In genomic region chr4:114405682-114406354, GRCm38 (mm10) we compare ENCODE assay signal across 8 mouse cellular contexts. TPM values are rescaled to one million over a fixed set of nuclear protein-coding genes. Genes with fewer than 3 reads are reported as not detected.
DNase-seq lines count a peak whose midpoint lies in the region; ATAC-seq and TF ChIP-seq lines count a peak whose summit lies in the region.

No protein-coding gene starts in this region.

- peaks cover 7% of the 10 kb centered on the region; the same call in 1 of the 2 replicates for H3K4me1 ChIP-seq in brown adipose tissue, adult 24 weeks (ENCODE audit: control insufficient read depth, insufficient read depth, insufficient read length, low read length)
- H3K4me1 ChIP-seq in heart, embryonic 11.5 days (ENCODE audit: control insufficient read depth, insufficient read depth, low read length): peaks cover 12% of the 10 kb centered on the region
- H3K4me1 ChIP-seq in kidney, embryonic 15.5 days: peaks cover 65% of the 10 kb centered on the region
- H3K4me1 ChIP-seq in limb, embryonic 14.5 days (ENCODE audit: control insufficient read depth, insufficient read depth, low read length): peaks cover 22% of the 10 kb centered on the region
- H3K4me1 ChIP-seq in midbrain, embryonic 16.5 days (ENCODE audit: control insufficient read depth, insufficient read depth, low read length): peaks cover 12% of the 10 kb centered on the region

- H3K9me3 ChIP-seq in heart, embryonic 11.5 days (replicated peaks; ENCODE audit: control insufficient read depth, low read length): no peaks in the 10 kb centered on the region
- H3K9me3 ChIP-seq in kidney, embryonic 15.5 days (replicated peaks): no peaks in the 10 kb centered on the region
- H3K9me3 ChIP-seq in limb, embryonic 14.5 days (ENCODE audit: control insufficient read depth, low read length): no peaks in the 10 kb centered on the region
- H3K9me3 ChIP-seq in midbrain, embryonic 16.5 days (replicated peaks; ENCODE audit: control insufficient read depth, low read length, poor library complexity, severe bottlenecking): no peaks in the 10 kb centered on the region

- 0 out of 2 replicates have a peak, but pooled peaks have one; percentile 11 for TF ChIP-seq POLR2A in limb, embryonic 14.5 days (IDR thresholded peaks at IDR 0.05; ENCODE audit: borderline replicate concordance, extremely low read depth, insufficient read depth, insufficient read length)

- peaks cover 72% of the 10 kb centered on the region for H3K27me3 ChIP-seq in heart, embryonic 11.5 days (ENCODE audit: control insufficient read depth, insufficient read depth, low read length)
- H3K27me3 ChIP-seq in kidney, embryonic 15.5 days: peaks cover 46% of the 10 kb centered on the region
- peaks cover 15% of the 10 kb centered on the region for H3K27me3 ChIP-seq in limb, embryonic 14.5 days (ENCODE audit: control insufficient read depth, insufficient read depth, low read length)
- peaks cover 22% of the 10 kb centered on the region for H3K27me3 ChIP-seq in midbrain, embryonic 16.5 days (ENCODE audit: control insufficient read depth, insufficient read depth, low read depth, low read length)

- DNase-seq in limb, embryonic 14.5 days (ENCODE audit: low spot score): peak; percentile 83
- DNase-seq in spleen, postnatal 10 days (ENCODE audit: low spot score in 2 of 2): peak; percentile 36 to 61
- no peak for DNase-seq in T-cell, adult 2 months (ENCODE audit: low spot score)

- peak; percentile 74 for ATAC-seq in erythroblast, adult 5-6 weeks (replicated peaks; ENCODE audit: low FRiP score, poor library complexity, severe bottlenecking)
- ATAC-seq in heart, embryonic 11.5 days (replicated peaks; ENCODE audit: insufficient number of reproducible peaks, low FRiP score, low TSS enrichment): peak; percentile 76
- peak; percentile 76 for ATAC-seq in kidney, embryonic 15.5 days (replicated peaks; ENCODE audit: low FRiP score)
- peak; percentile 90 for ATAC-seq in limb, embryonic 14.5 days (ENCODE audit: low FRiP score, low read depth)
- ATAC-seq in midbrain, embryonic 16.5 days: peak; percentile 91

- peak overlapping the region; percentile 57; the same call in 1 of the 2 replicates for H3K27ac ChIP-seq in brown adipose tissue, adult 24 weeks (replicated peaks; ENCODE audit: low read depth, low read length)
- H3K27ac ChIP-seq in heart, embryonic 11.5 days (ENCODE audit: low read depth, low read length): peak overlapping the region; percentile 71
- peak overlapping the region; percentile 94 for H3K27ac ChIP-seq in kidney, embryonic 15.5 days
- peak overlapping the region; percentile 95 for H3K27ac ChIP-seq in limb, embryonic 14.5 days (replicated peaks; ENCODE audit: low read depth, low read length)
- H3K27ac ChIP-seq in midbrain, embryonic 16.5 days (ENCODE audit: low read length): peak overlapping the region; percentile 17; the same call in 1 of the 2 replicates

- WGBS in heart, embryonic 11.5 days (ENCODE audit: insufficient replicate concordance): 2% methylated on average over 26 of the region's 74 CpGs
- WGBS in kidney, embryonic 15.5 days: 1% methylated on average over 32 of the region's 74 CpGs
- 3% methylated on average over 7 of the region's 74 CpGs for WGBS in limb, embryonic 14.5 days
- under 1% methylated on average over 30 of the region's 74 CpGs for WGBS in midbrain, embryonic 16.5 days

- H3K4me2 ChIP-seq in heart, embryonic 11.5 days: peak overlapping the region; percentile 79
- peak overlapping the region; percentile 97 for H3K4me2 ChIP-seq in kidney, embryonic 15.5 days
- H3K4me2 ChIP-seq in limb, embryonic 14.5 days (replicated peaks; ENCODE audit: low read depth, low read length, severe bottlenecking): peak overlapping the region; percentile 96
- peak overlapping the region; percentile 99 for H3K4me2 ChIP-seq in midbrain, embryonic 16.5 days (ENCODE audit: low read length)

- H3K4me3 ChIP-seq in brown adipose tissue, adult 24 weeks (ENCODE audit: insufficient read depth, low read depth, low read length): peak overlapping the region; percentile 62
- H3K4me3 ChIP-seq in heart, embryonic 11.5 days (ENCODE audit: low read depth, low read length): peak overlapping the region; percentile 63
- peak overlapping the region; percentile 83 for H3K4me3 ChIP-seq in kidney, embryonic 15.5 days (replicated peaks)
- peak overlapping the region; percentile 74 for H3K4me3 ChIP-seq in limb, embryonic 14.5 days (replicated peaks; ENCODE audit: low read length)
- H3K4me3 ChIP-seq in midbrain, embryonic 16.5 days (ENCODE audit: low read depth, low read length): peak overlapping the region; percentile 71

- peak overlapping the region; percentile 75 for H3K9ac ChIP-seq in heart, embryonic 11.5 days (ENCODE audit: low read depth, low read length)
- H3K9ac ChIP-seq in kidney, embryonic 15.5 days: peak overlapping the region; percentile 75
- H3K9ac ChIP-seq in limb, embryonic 14.5 days (ENCODE audit: low read depth, low read length, severe bottlenecking): peak overlapping the region; percentile 83
- peak overlapping the region; percentile 71 for H3K9ac ChIP-seq in midbrain, embryonic 16.5 days (ENCODE audit: low read depth, low read length)

- H3K36me3 ChIP-seq in heart, embryonic 11.5 days (ENCODE audit: control insufficient read depth, insufficient read depth, low read length): no peaks in the 10 kb centered on the region
- H3K36me3 ChIP-seq in kidney, embryonic 15.5 days: no peaks in the 10 kb centered on the region
- H3K36me3 ChIP-seq in limb, embryonic 14.5 days (ENCODE audit: control insufficient read depth, insufficient read depth, low read length): 0 out of 2 replicates have a peak, but pooled peaks cover 2% of the 10 kb centered on the region
- no peaks in the 10 kb centered on the region for H3K36me3 ChIP-seq in midbrain, embryonic 16.5 days (ENCODE audit: control insufficient read depth, insufficient read depth, low read length)

RNA-seq across cellular contexts. Expression of gene Trabd2b, which starts 0.7 kb away (rescaled TPM):
- polyA plus RNA-seq in brown adipose tissue, adult 24 weeks (2012; ENCODE audit: insufficient read depth, insufficient read length, missing spikeins): 4.7 and 5.2 TPM in 2 replicates
- total RNA-seq in erythroblast, adult 5-6 weeks (2015; ENCODE audit: low replicate concordance): not detected in 2 replicates
- total RNA-seq in erythroblast, adult 5-6 weeks (2017; ENCODE audit: low replicate concordance): not detected in 2 replicates
- 1.5 and 1.7 TPM in 2 replicates for polyA plus RNA-seq in heart, embryonic 11.5 days (2014; fragmentation: Nextera tagmentation; extraction: Ambion mirVana)
- 4.9 TPM in 2 replicates for polyA plus RNA-seq in kidney, embryonic 15.5 days (2015; fragmentation: Nextera tagmentation; extraction: Ambion mirVana)
- 6.2 and 7.4 TPM in 2 replicates for polyA plus RNA-seq in limb, embryonic 14.5 days (2012; rRNA removed)
- 3.6 and 4.6 TPM in 2 replicates for polyA plus RNA-seq in limb, embryonic 14.5 days (2014; fragmentation: Nextera tagmentation; extraction: Ambion mirVana)
- 0.32 and 0.58 TPM in 2 replicates for polyA plus RNA-seq in midbrain, embryonic 16.5 days (2015; fragmentation: Nextera tagmentation; extraction: Ambion mirVana)

Comparison
In these comparisons a context has a peak if more than half of its experiments do, and no peak if none do; other contexts are left out.
1. H3K27ac ChIP-seq: peak in every context shown above with its lines; median percentile 95 in limb, embryonic 14.5 days; 94 in kidney, embryonic 15.5 days; 71 in heart, embryonic 11.5 days; 57 in brown adipose tissue, adult 24 weeks; 17 in midbrain, embryonic 16.5 days.